Mouse (Mus musculus) embryonic facial prominence, embryonic 14.5 days (tissue): ENCODE measurements around the gene Zfp746. TPM values are rescaled to one million over a fixed set of nuclear protein-coding genes. Genes with fewer than 3 reads are reported as not detected.
"Not testable (repeated sequence)": the region's sequence is repeated elsewhere in the genome, so short reads cannot be mapped to it uniquely, and the experiment has no call there.

Experiments
- ATAC-seq: fragments of 200-750 bp; cut with Nextera tagmentation; 2 replicates; pipeline ENCODE4 v1.8.0; 2017; ENCODE audit warnings: low read depth, moderate number of reproducible peaks, moderate TSS enrichment
- DNase-seq: peaks from one replicate; pipeline ENCODE4 v3.0.0-alpha.2; 2015; ENCODE audit warnings: low spot score
- H3K27ac ChIP-seq: fragments of 300-500 bp; sonication (generic); replicated peaks from 2 replicates; pipeline ENCODE4 v1.5.1; 2014; ENCODE audit warnings: low read depth, mild to moderate bottlenecking, low read length, moderate library complexity
- H3K27me3 ChIP-seq: fragments of 300-500 bp; sonication (generic); replicated peaks from 2 replicates; pipeline ENCODE4 v1.6.1; 2014; ENCODE audit warnings: low read length; ENCODE audit not compliant: control insufficient read depth, insufficient read depth
- H3K36me3 ChIP-seq: fragments of 300-500 bp; sonication (generic); 2 replicates; pipeline ENCODE4 v1.6.1; 2014; ENCODE audit warnings: low read length, mixed read lengths; ENCODE audit not compliant: control insufficient read depth, insufficient read depth
- H3K4me1 ChIP-seq: fragments of 300-500 bp; sonication (generic); 2 replicates; pipeline ENCODE4 v1.6.1; 2014; ENCODE audit warnings: antibody characterized with exemption, low read length; ENCODE audit not compliant: control insufficient read depth, insufficient read depth
- H3K4me2 ChIP-seq: fragments of 300-500 bp; sonication (generic); 2 replicates; pipeline ENCODE4 v1.6.1; 2014; ENCODE audit warnings: low read depth, mild to moderate bottlenecking, low read length, moderate library complexity, mixed read lengths
- H3K4me3 ChIP-seq: fragments of 300-500 bp; sonication (generic); 2 replicates; pipeline ENCODE4 v1.5.1; 2014; ENCODE audit warnings: low read depth, mild to moderate bottlenecking, low read length
- H3K9ac ChIP-seq: fragments of 300-500 bp; sonication (generic); 2 replicates; pipeline ENCODE4 v1.6.1; 2014; ENCODE audit warnings: low read depth, mild to moderate bottlenecking, low read length, moderate library complexity, mixed read lengths
- H3K9me3 ChIP-seq: fragments of 300-500 bp; sonication (generic); 2 replicates; pipeline ENCODE4 v1.6.1; 2016; ENCODE audit warnings: low read length; ENCODE audit not compliant: control insufficient read depth
- WGBS: fragments of 180-500 bp; shearing (Covaris S2); extraction: QIAGEN DNeasy Blood & Tissue Kit; methylation state at CpG from one replicate; pipeline ENCODE4 v1.1.7; 2014; 5-methylcytosine and 5-hydroxymethylcytosine counted together
- polyA plus RNA-seq: library from polyadenylated mRNA; unstranded; fragments of >200 nt; fragmentation: Nextera tagmentation; extraction: Ambion mirVana; gene quantifications from 2 replicates; pipeline ENCODE4 v1.2.1, GENCODE M21; 2014

Gene Zfp746
- polyA plus RNA-seq = 21.2 and 21.6 TPM in 2 replicates

DNA sequence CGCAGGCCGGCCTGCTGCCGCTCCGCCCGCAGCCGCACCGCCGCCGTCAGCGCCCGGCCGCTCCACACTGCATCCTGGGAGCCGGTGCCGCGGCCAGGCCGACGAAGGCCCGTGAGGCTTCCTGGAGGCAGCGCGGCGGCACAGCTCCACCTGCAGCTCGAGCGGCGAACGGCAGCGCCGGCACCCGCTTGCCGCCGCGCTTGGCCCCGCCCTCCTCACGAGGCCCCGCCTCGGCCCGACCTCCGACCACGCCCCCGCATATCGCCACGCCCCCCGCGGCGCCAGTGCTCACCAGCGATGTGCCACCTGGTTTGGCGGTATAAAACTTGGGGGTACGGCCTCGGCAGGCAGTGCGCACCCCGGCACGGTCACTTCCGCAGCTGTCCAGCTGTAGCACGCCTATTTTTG, at the start of gene Zfp746:
Gene Zfp746 (minus strand): TSS at position 123 of the 408 bp plus-strand sequence.
- Histone ChIP-seq H3K9me3 (no peaks in the 10 kb centered on the region), H3K9ac (peak within 1 kb of the TSS; percentile 99), H3K4me3 (peak within 1 kb of the TSS; percentile 82), H3K27ac (peak within 1 kb of the TSS; percentile 85), H3K4me1 (no peaks in the 10 kb centered on the region), H3K27me3 (no peaks in the 10 kb centered on the region), H3K4me2 (peak within 1 kb of the TSS; percentile 58), H3K36me3 (peaks cover 24% of the 10 kb centered on the region)
- under 1% methylated on average over 24 of the region's 53 CpGs for WGBS
- DNase-seq (peak; percentile 92), ATAC-seq (peak; percentile 93)

DNA sequence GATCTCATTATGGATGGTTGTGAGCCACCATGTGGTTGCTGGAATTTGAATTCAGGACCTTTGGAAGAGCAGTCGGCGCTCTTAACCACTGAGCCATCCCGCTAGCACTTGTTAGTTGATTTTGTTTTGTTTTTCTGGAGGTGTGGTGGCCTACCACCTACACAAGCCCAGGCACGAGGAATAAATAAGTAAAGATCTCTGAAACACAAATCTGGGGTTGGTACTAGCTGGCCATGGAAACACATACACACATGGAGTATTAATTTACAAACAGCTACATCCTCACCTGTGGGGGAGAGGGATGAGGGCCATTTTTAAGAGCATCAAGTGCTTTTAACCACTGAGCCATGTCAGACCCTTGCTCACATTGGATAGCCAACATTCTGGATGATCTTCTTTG, 34.7 kb upstream of the Zfp746 start:
- not testable (repeated sequence) for H3K4me3 ChIP-seq, H3K36me3 ChIP-seq, H3K9ac ChIP-seq, H3K4me1 ChIP-seq, ATAC-seq, H3K9me3 ChIP-seq, H3K27me3 ChIP-seq, H3K27ac ChIP-seq, DNase-seq, H3K4me2 ChIP-seq
- 71% methylated on average over 4 of the region's 4 CpGs for WGBS

DNA sequence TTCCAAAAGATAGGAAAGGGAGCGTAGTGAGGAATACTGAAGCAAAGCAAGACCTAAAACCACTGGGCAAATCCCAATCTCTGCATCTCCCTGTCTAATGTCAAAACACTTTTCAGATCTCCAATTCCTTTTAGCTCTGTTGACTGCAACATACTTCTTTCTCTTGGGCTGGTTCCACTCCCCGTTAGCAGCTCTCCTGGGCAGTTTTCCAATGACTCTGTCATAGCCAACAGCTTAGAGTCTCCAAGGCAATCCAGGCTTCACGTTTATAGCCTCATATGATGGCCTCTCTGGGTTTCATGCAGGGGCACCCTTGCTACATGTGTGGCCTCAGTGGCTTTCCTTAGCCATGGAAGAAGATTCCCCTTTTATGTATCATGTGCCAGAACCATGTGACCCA, 29.6 kb upstream of the Zfp746 start:
- no peaks in the 10 kb centered on the region for H3K4me1 ChIP-seq
- H3K36me3 ChIP-seq = no peaks in the 10 kb centered on the region
- peak; percentile 10 for DNase-seq
- ATAC-seq = no peak
- H3K27me3 ChIP-seq = no peaks in the 10 kb centered on the region
- H3K9ac ChIP-seq = no peak overlapping the region
- no peak overlapping the region for H3K4me2 ChIP-seq
- H3K9me3 ChIP-seq = no peaks in the 10 kb centered on the region
- no peak overlapping the region for H3K27ac ChIP-seq
- no peak overlapping the region for H3K4me3 ChIP-seq
- WGBS = 68% methylated on average over 3 of the region's 3 CpGs

DNA sequence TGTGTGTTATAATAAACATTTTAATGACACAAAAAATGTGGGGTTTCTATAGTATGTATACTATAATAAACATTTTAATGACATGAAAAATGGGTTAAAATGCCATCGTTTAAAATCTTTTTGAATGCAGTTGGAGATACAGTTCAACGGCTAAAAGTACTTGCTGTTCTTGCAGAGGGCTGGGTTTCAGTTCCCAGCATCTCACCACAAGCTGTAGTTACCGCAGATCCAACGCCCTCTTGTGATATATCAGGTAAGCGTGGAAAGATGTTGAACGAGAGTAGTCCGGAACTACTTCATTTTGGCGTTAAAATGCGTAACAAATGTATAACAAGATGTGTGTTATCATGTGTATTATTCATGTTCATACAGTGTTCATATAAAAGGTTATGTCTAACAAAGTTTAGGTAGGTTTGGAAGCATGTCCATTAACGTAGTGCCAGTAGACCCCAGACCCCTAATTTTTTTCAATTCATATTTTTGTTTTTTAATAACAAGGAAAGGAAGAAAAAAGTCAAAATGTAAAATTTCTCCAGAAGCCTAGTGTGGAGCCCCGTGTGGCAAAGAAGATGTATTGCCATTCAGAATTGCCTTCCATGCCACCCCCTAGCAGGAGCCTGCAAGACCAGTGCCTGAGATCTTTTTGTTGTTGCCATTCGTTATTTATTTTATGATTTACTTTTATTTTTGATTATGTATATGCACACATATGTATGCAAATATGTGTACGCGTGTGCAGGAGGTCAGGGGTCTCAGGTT, 743 bp upstream of the Zfp746 start:
- Histone ChIP-seq H3K4me2 (peak overlapping the region; percentile 58), H3K9me3 (no peaks in the 10 kb centered on the region), H3K27ac (no peak overlapping the region), H3K27me3 (no peaks in the 10 kb centered on the region), H3K4me3 (peak overlapping the region; percentile 82), H3K36me3 (peaks cover 18% of the 10 kb centered on the region), H3K9ac (no peak overlapping the region), H3K4me1 (no peaks in the 10 kb centered on the region)
- no peak for ATAC-seq
- DNase-seq = no peak
- 42% methylated on average over 14 of the region's 14 CpGs for WGBS

DNA sequence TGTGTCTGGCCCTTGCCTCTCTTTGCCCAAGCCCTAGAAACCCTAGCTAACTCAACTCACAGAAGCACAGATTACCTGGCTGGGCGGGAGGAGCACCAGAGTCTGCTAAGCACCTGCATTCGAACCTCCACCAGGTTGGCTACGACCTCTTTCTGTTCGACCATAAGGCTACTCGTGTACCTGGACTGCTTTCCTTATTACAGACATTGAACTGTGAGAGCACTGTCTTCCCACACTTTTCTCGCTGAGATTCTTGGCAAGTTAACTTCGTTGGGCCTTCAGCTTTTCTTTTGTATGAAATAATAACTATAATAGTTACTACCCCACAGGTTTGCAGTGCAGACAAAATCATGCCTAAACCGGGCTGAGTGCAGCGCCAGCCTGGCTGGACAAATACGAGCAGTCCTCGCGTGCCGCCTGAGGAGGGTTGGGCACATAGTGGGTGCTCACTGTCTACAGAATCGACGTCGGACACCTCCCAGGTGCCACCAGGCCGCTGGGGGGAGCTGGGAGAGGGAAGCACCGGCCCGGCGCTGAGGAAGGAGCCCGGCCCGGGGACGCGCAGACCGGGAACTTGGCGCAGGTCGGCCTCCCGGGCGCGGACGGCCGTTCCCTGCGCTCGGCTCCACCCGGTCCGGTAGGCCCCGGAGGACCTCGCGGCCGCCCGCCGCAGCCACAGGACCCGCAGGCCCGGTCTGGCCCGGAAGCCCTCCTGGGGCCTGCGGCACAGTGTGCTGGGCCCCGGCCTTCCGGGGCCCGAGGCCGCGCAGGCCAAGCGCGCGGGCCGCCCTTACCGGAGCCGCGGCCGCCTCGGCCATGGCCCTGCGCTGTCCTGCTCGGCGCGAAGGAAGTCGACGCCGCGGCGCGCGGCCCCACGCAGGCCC, 630 bp downstream of the Zfp746 start:
- 6% methylated on average over 21 of the region's 72 CpGs for WGBS
- Histone ChIP-seq H3K4me1 (no peaks in the 10 kb centered on the region), H3K4me3 (peak overlapping the region; percentile 82), H3K9me3 (no peaks in the 10 kb centered on the region), H3K27me3 (no peaks in the 10 kb centered on the region), H3K4me2 (peak overlapping the region; percentile 58), H3K9ac (peak overlapping the region; percentile 99), H3K36me3 (peaks cover 31% of the 10 kb centered on the region), H3K27ac (peak overlapping the region; percentile 85)
- DNase-seq (peak; percentile 76), ATAC-seq (peak; percentile 90)

DNA sequence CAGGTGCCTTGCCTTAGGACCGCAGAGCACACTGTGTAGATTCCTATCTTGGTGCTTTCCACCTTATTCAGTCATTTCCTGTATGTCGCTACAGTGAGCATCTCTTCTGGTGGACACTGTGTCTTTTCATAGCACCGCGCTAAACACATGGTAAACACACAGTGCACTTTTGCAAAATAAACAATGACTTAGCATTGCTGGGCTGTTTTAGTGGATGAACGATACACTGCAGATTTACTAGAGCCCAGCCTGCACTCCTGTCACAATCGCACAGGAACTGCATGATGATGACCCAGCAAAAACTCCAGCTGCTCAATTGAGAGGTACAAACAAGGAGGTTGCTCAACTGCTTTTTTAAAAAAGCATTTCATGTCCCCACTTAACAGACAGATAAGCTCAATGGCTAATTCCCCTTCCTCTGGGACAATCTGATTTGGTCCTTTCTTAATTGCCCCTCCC, 2.6 kb downstream of the Zfp746 start:
- Histone ChIP-seq H3K4me1 (no peaks in the 10 kb centered on the region), H3K4me2 (no peak overlapping the region), H3K4me3 (no peak overlapping the region), H3K9ac (no peak overlapping the region), H3K9me3 (no peaks in the 10 kb centered on the region), H3K27me3 (no peaks in the 10 kb centered on the region), H3K36me3 (peaks cover 47% of the 10 kb centered on the region), H3K27ac (no peak overlapping the region)
- 89% methylated on average over 6 of the region's 6 CpGs for WGBS
- DNase-seq (no peak), ATAC-seq (no peak)

DNA sequence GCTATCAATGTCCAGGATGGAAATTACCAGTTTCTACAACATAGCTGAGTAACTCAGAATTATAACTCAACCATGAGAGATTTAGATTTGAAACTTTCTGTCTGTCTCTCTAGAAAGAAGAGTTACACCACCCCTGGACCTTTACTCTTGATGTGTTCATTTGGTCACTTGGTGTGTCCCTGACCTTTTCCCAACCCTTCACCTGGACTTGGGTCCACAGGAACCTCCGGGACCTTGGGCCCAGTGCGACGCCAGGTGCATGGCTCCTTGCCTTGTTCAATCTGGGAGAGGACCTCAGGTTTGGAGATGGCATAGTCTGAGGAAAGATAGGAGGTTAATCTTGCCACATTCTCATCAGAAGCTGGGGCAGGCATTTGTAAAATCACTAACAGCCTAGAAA, 4.4 kb downstream of the Zfp746 start:
- H3K4me3 ChIP-seq = no peak overlapping the region
- H3K36me3 ChIP-seq = peaks cover 63% of the 10 kb centered on the region
- DNase-seq (no peak), ATAC-seq (no peak)
- H3K27ac ChIP-seq = no peak overlapping the region
- no peak overlapping the region for H3K9ac ChIP-seq
- no peak overlapping the region for H3K4me2 ChIP-seq
- H3K9me3 ChIP-seq = no peaks in the 10 kb centered on the region
- WGBS = 98% methylated on average over 3 of the region's 3 CpGs
- no peaks in the 10 kb centered on the region for H3K27me3 ChIP-seq
- H3K4me1 ChIP-seq = no peaks in the 10 kb centered on the region

DNA sequence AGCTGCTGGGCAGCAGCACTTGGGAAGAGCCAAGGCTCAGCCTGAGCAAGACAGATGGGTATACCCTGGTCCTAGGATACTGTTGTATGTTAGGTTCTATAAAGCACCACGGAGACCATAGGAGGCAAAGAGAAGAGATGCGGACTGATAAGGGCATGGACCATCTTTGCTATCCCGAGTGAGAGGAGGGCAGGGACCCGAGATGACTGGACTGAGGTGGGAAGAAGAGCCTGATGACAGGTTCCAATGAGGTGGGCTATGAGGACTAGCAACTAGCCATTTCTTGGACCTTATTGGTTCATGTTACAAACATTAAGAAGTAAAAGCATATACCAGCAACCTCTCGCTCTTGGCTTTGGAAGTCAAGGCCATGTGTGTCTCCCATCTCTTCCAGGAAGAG, 5.4 kb downstream of the Zfp746 start:
- Histone ChIP-seq H3K27ac (no peak overlapping the region), H3K9me3 (no peaks in the 10 kb centered on the region), H3K27me3 (no peaks in the 10 kb centered on the region), H3K36me3 (peaks cover 73% of the 10 kb centered on the region), H3K9ac (no peak overlapping the region), H3K4me3 (no peak overlapping the region), H3K4me1 (no peaks in the 10 kb centered on the region), H3K4me2 (no peak overlapping the region)
- ATAC-seq (no peak), DNase-seq (no peak)
- 96% methylated on average over 5 of the region's 5 CpGs for WGBS
